Mouse (Mus musculus) lung, embryonic 15.5 days (tissue): ENCODE measurements at regions not wholly inside any gene's neighbourhood (a gene's known extent, or its start where the extent isn't known, plus 50 kb on each side); places are given as distances from the start of the nearest gene placed in this dataset.

Experiments
- ATAC-seq: fragments of 200-750 bp; cut with Nextera tagmentation; 2 replicates; pipeline ENCODE4 v1.8.0; 2017; ENCODE audit warnings: moderate number of reproducible peaks, borderline replicate concordance; ENCODE audit not compliant: low FRiP score, low TSS enrichment; ENCODE audit errors: extremely low read depth
- H3K27ac ChIP-seq: fragments of 300-500 bp; sonication (generic); 2 replicates; pipeline ENCODE4 v1.5.1; 2015; ENCODE audit warnings: moderate library complexity, mild to moderate bottlenecking, inconsistent platforms
- H3K27me3 ChIP-seq: fragments of 300-500 bp; sonication (generic); 2 replicates; pipeline ENCODE4 v1.6.1; 2015; ENCODE audit warnings: inconsistent platforms
- H3K36me3 ChIP-seq: fragments of 300-500 bp; sonication (generic); 2 replicates; pipeline ENCODE4 v1.6.1; 2015; ENCODE audit warnings: inconsistent platforms
- H3K4me1 ChIP-seq: fragments of 300-500 bp; sonication (generic); 2 replicates; pipeline ENCODE4 v1.6.1; 2015; ENCODE audit warnings: inconsistent platforms
- H3K4me2 ChIP-seq: fragments of 300-500 bp; sonication (generic); 2 replicates; pipeline ENCODE4 v1.6.1; 2015; ENCODE audit warnings: inconsistent platforms, mild to moderate bottlenecking, moderate library complexity
- H3K4me3 ChIP-seq: fragments of 300-500 bp; sonication (generic); 2 replicates; pipeline ENCODE4 v1.5.1; 2015; ENCODE audit warnings: mild to moderate bottlenecking, inconsistent platforms
- H3K9ac ChIP-seq: fragments of 300-500 bp; sonication (generic); 2 replicates; pipeline ENCODE4 v1.6.1; 2015; ENCODE audit warnings: inconsistent platforms
- H3K9me3 ChIP-seq: fragments of 300-500 bp; sonication (generic); 2 replicates; pipeline ENCODE4 v1.6.1; 2016; ENCODE audit warnings: inconsistent platforms
- WGBS: fragments of 180-500 bp; shearing (Covaris S2); methylation state at CpG from one replicate; pipeline ENCODE4 v1.1.7; 2015; 5-methylcytosine and 5-hydroxymethylcytosine counted together

GRCm38 (mm10) chr13:116110578-116110977 lies 198.9 kb downstream of the Isl1 start:
- H3K4me3 ChIP-seq, result no peak overlapping the region
- H3K9ac ChIP-seq, result no peak overlapping the region
- no peaks in the 10 kb centered on the region for H3K9me3 ChIP-seq
- no peaks in the 10 kb centered on the region for H3K36me3 ChIP-seq
- WGBS, result 95% methylated on average over 2 of the region's 2 CpGs
- no peak overlapping the region for H3K27ac ChIP-seq
- ATAC-seq, result no peak
- H3K27me3 ChIP-seq, result no peaks in the 10 kb centered on the region
- no peaks in the 10 kb centered on the region for H3K4me1 ChIP-seq
- no peak overlapping the region for H3K4me2 ChIP-seq

GRCm38 (mm10) chr13:116087541-116088308 lies 221.8 kb downstream of the Isl1 start:
- H3K4me3 ChIP-seq, result no peak overlapping the region
- no peaks in the 10 kb centered on the region for H3K4me1 ChIP-seq
- no peaks in the 10 kb centered on the region for H3K27me3 ChIP-seq
- H3K9me3 ChIP-seq, result no peaks in the 10 kb centered on the region
- H3K9ac ChIP-seq, result no peak overlapping the region
- no peak for ATAC-seq
- H3K36me3 ChIP-seq, result no peaks in the 10 kb centered on the region
- H3K27ac ChIP-seq, result no peak overlapping the region
- 70% methylated on average over 4 of the region's 4 CpGs for WGBS
- no peak overlapping the region for H3K4me2 ChIP-seq

- Histone ChIP-seq H3K27me3 (no peaks in the 10 kb centered on the region), H3K4me1 (no peaks in the 10 kb centered on the region), H3K4me3 (no peak overlapping the region), H3K4me2 (no peak overlapping the region), H3K9ac (no peak overlapping the region), H3K36me3 (no peaks in the 10 kb centered on the region), H3K27ac (no peak overlapping the region), H3K9me3 (no peaks in the 10 kb centered on the region)
- no peak for ATAC-seq
- 82% methylated on average over 1 of the region's 1 CpGs for WGBS
Measured at GRCm38 (mm10) chr13:116087140-116087539, 222.3 kb downstream of the Isl1 start.

- no peak for ATAC-seq
- no peaks in the 10 kb centered on the region for H3K4me1 ChIP-seq
- WGBS, result 76% methylated on average over 5 of the region's 5 CpGs
Measured at GRCm38 (mm10) chr13:116056976-116057647, 252.4 kb downstream of the Isl1 start.

GRCm38 (mm10) chr13:116056112-116056652 lies 253.3 kb downstream of the Isl1 start:
- Histone ChIP-seq H3K36me3 (no peaks in the 10 kb centered on the region), H3K9ac (no peak overlapping the region), H3K4me2 (no peak overlapping the region), H3K9me3 (no peaks in the 10 kb centered on the region), H3K4me1 (no peaks in the 10 kb centered on the region), H3K27me3 (no peaks in the 10 kb centered on the region), H3K4me3 (no peak overlapping the region), H3K27ac (no peak overlapping the region)
- WGBS, result 80% methylated on average over 3 of the region's 3 CpGs
- no peak for ATAC-seq

More at GRCm38 (mm10) chr13:116056976-116057647, 252.4 kb downstream of the Isl1 start:
- H3K27me3 ChIP-seq, result no peaks in the 10 kb centered on the region
- H3K4me2 ChIP-seq, result no peak overlapping the region
- no peak overlapping the region for H3K9ac ChIP-seq
- no peaks in the 10 kb centered on the region for H3K9me3 ChIP-seq
- no peak overlapping the region for H3K4me3 ChIP-seq
- H3K27ac ChIP-seq, result no peak overlapping the region
- no peaks in the 10 kb centered on the region for H3K36me3 ChIP-seq

GRCm38 (mm10) chr13:116036166-116036565 lies 273.3 kb downstream of the Isl1 start:
- Histone ChIP-seq H3K4me3 (no peak overlapping the region), H3K9me3 (no peaks in the 10 kb centered on the region), H3K4me1 (no peaks in the 10 kb centered on the region), H3K27me3 (no peaks in the 10 kb centered on the region), H3K4me2 (no peak overlapping the region), H3K27ac (no peak overlapping the region), H3K9ac (no peak overlapping the region), H3K36me3 (no peaks in the 10 kb centered on the region)
- WGBS, result 47% methylated on average over 4 of the region's 4 CpGs
- ATAC-seq, result no peak

GRCm38 (mm10) chr13:116030152-116030720 lies 279.3 kb downstream of the Isl1 start:
- Histone ChIP-seq H3K9me3 (no peaks in the 10 kb centered on the region), H3K9ac (no peak overlapping the region), H3K4me3 (no peak overlapping the region), H3K36me3 (no peaks in the 10 kb centered on the region), H3K4me1 (no peaks in the 10 kb centered on the region), H3K27me3 (no peaks in the 10 kb centered on the region), H3K27ac (no peak overlapping the region), H3K4me2 (no peak overlapping the region)
- ATAC-seq, result no peak
- 56% methylated on average over 2 of the region's 2 CpGs for WGBS

- Histone ChIP-seq H3K9ac (no peak overlapping the region), H3K4me1 (no peaks in the 10 kb centered on the region), H3K27me3 (no peaks in the 10 kb centered on the region), H3K36me3 (no peaks in the 10 kb centered on the region), H3K4me3 (no peak overlapping the region), H3K9me3 (no peaks in the 10 kb centered on the region), H3K4me2 (no peak overlapping the region), H3K27ac (no peak overlapping the region)
- ATAC-seq, result no peak
- 85% methylated on average over 2 of the region's 2 CpGs for whole genome bisulfite sequencing
Measured at GRCm38 (mm10) chr13:116028583-116028982, 280.9 kb downstream of the Isl1 start.

GRCm38 (mm10) chr13:116027147-116027546 lies 282.3 kb downstream of the Isl1 start:
- H3K4me2 ChIP-seq, result no peak overlapping the region
- 70% methylated on average over 2 of the region's 2 CpGs for WGBS

GRCm38 (mm10) chr13:116017886-116018285 lies 291.6 kb downstream of the Isl1 start:
- Histone ChIP-seq H3K27ac (no peak overlapping the region), H3K36me3 (no peaks in the 10 kb centered on the region), H3K9ac (no peak overlapping the region), H3K4me3 (no peak overlapping the region), H3K4me2 (no peak overlapping the region), H3K4me1 (no peaks in the 10 kb centered on the region), H3K27me3 (no peaks in the 10 kb centered on the region), H3K9me3 (no peaks in the 10 kb centered on the region)
- ATAC-seq, result no peak
- WGBS, result 36% methylated on average over 5 of the region's 5 CpGs

More at GRCm38 (mm10) chr13:116027147-116027546, 282.3 kb downstream of the Isl1 start:
- H3K36me3 ChIP-seq, result no peaks in the 10 kb centered on the region
- H3K27me3 ChIP-seq, result no peaks in the 10 kb centered on the region
- H3K4me3 ChIP-seq, result no peak overlapping the region
- H3K4me1 ChIP-seq, result no peaks in the 10 kb centered on the region
- no peak for ATAC-seq
- no peaks in the 10 kb centered on the region for H3K9me3 ChIP-seq
- H3K9ac ChIP-seq, result no peak overlapping the region
- H3K27ac ChIP-seq, result no peak overlapping the region

GRCm38 (mm10) chr13:116003733-116004132 lies 305.8 kb downstream of the Isl1 start:
- no peaks in the 10 kb centered on the region for H3K9me3 ChIP-seq
- no peaks in the 10 kb centered on the region for H3K27me3 ChIP-seq
- no peak for ATAC-seq
- H3K4me2 ChIP-seq, result no peak overlapping the region
- H3K36me3 ChIP-seq, result no peaks in the 10 kb centered on the region
- no peak overlapping the region for H3K9ac ChIP-seq
- H3K4me3 ChIP-seq, result no peak overlapping the region
- no peaks in the 10 kb centered on the region for H3K4me1 ChIP-seq
- H3K27ac ChIP-seq, result no peak overlapping the region
- 46% methylated on average over 1 of the region's 1 CpGs for WGBS

- H3K27me3 ChIP-seq, result no peaks in the 10 kb centered on the region
- H3K36me3 ChIP-seq, result no peaks in the 10 kb centered on the region
Measured at GRCm38 (mm10) chr13:116002391-116002899, 307.0 kb downstream of the Isl1 start.

More at GRCm38 (mm10) chr13:116002391-116002899, 307.0 kb downstream of the Isl1 start:
- Histone ChIP-seq H3K4me2 (no peak overlapping the region), H3K4me3 (no peak overlapping the region), H3K4me1 (no peaks in the 10 kb centered on the region), H3K27ac (no peak overlapping the region), H3K9me3 (no peaks in the 10 kb centered on the region), H3K9ac (no peak overlapping the region)
- 29% methylated on average over 4 of the region's 4 CpGs for WGBS
- no peak for ATAC-seq
